Mouse (Mus musculus): ENCODE data around the gene Gpt2. TPM values are rescaled to one million over a fixed set of nuclear protein-coding genes. Genes with fewer than 3 reads are reported as not detected.

The Gpt2 gene
- total RNA-seq (2014; rRNA removed; ENCODE audit: low replicate concordance) = 16.3 and 25.1 TPM in 2 replicates
- polyA plus RNA-seq (2015; fragmentation: Nextera tagmentation; extraction: Ambion mirVana) = 5.9 and 6.7 TPM in 2 replicates

DNA sequence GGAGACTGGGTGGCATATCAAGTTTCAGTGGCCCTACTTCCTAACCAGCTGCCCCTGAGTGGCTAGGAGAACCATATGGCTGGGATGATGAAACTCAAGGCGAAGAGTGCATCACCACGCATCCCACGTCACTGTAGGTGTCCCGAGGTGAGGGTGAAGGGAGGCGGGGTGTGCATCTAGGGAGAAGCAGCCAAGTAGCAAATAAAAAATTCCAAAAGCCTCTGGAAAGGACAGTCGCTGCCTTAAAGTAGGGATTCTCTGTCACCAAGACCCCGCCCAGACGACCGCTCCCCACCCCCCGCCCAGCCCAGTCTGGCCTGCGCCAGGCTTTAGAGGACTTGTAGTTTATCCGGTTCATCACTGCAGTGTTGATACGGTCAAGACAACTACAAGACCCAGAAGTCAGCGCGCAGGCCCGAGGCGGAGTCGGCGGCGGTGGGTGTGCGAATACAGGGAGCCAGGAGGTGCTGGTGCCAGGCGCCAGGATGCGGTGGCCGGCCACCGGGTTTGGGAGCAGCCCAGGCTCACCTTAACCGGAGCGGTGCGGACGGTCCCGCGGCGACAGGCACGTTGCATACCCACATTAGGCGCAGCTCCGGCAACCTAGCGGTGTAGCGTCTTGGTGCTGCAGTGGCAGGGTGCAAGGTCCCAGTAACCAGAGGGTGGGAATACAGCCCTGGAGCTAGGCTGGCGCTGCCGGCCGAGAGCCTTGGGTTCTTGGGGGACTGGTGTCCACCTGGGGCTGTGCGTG, at the start of gene Gpt2:
TSS of gene Gpt2 (plus strand) at position 452 of the 751 bp plus-strand sequence.
- WGBS = 0% methylated on average over 41 of the region's 41 CpGs
- Histone ChIP-seq H3K4me3 (ENCODE audit: low read depth, low read length) (peak within 1 kb of the TSS; percentile 62), H3K27ac (ENCODE audit: low read depth) (no peak within 1 kb of the TSS), H3K9ac (replicated peaks; ENCODE audit: low read depth, low read length) (peak within 1 kb of the TSS; percentile 50), H3K27me3 (ENCODE audit: control insufficient read depth, insufficient read depth, low read length) (no peaks in the 10 kb centered on the region), H3K36me3 (replicated peaks; ENCODE audit: control insufficient read depth, insufficient read depth, low read length) (no peaks in the 10 kb centered on the region), H3K9me3 (replicated peaks; ENCODE audit: control insufficient read depth, low read length) (no peaks in the 10 kb centered on the region), H3K4me1 (ENCODE audit: control insufficient read depth, insufficient read depth) (peaks cover 10% of the 10 kb centered on the region; the same call in 1 of the 2 replicates), H3K4me2 (ENCODE audit: low read depth, low read length) (peak within 1 kb of the TSS; percentile 90)
- peak; percentile 89 for DNase-seq (ENCODE audit: low spot score)
- ATAC-seq (ENCODE audit: insufficient read depth, low read depth) = peak; percentile 98
- TF ChIP-seq CTCF (IDR thresholded peaks at IDR 0.05; ENCODE audit: low read depth) = no peak
- TF ChIP-seq EP300 (IDR thresholded peaks at IDR 0.05; ENCODE audit: low read depth) = no peak

DNA sequence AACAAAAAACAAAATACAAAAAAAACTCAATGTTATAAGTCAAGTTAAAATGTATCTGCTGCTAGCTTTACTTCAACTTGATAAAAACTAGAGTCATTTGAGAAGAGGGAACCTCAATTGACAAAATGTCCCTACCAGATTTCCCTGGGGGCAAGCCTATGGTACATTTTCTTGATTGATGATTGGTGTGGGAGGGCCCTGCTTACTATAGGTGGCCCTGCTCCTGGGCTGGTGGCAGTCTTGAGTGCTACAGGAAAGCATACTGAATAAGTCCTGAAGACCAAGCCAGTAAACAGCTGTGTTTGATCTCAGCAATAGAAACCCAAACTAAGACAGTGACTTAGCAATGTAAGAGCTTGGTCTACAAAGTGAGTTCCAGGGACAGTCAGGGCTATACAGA, 48.3 kb upstream of the Gpt2 start:
- H3K4me1 ChIP-seq (ENCODE audit: control insufficient read depth, insufficient read depth) = no peaks in the 10 kb centered on the region
- no peaks in the 10 kb centered on the region for H3K27me3 ChIP-seq (ENCODE audit: control insufficient read depth, insufficient read depth, low read length)
- no peaks in the 10 kb centered on the region for H3K36me3 ChIP-seq (replicated peaks; ENCODE audit: control insufficient read depth, insufficient read depth, low read length)
- no peaks in the 10 kb centered on the region for H3K9me3 ChIP-seq (replicated peaks; ENCODE audit: control insufficient read depth, low read length)
- no peak overlapping the region for H3K4me3 ChIP-seq (ENCODE audit: low read depth, low read length)
- TF ChIP-seq EP300 (IDR thresholded peaks at IDR 0.05; ENCODE audit: low read depth) (no peak), CTCF (IDR thresholded peaks at IDR 0.05; ENCODE audit: low read depth) (no peak)
- DNase-seq (ENCODE audit: low spot score) = no peak
- no peak for ATAC-seq (ENCODE audit: insufficient read depth, low read depth)
- no peak overlapping the region for H3K27ac ChIP-seq (ENCODE audit: low read depth)
- H3K9ac ChIP-seq (replicated peaks; ENCODE audit: low read depth, low read length) = no peak overlapping the region
- H3K4me2 ChIP-seq (ENCODE audit: low read depth, low read length) = no peak overlapping the region

DNA sequence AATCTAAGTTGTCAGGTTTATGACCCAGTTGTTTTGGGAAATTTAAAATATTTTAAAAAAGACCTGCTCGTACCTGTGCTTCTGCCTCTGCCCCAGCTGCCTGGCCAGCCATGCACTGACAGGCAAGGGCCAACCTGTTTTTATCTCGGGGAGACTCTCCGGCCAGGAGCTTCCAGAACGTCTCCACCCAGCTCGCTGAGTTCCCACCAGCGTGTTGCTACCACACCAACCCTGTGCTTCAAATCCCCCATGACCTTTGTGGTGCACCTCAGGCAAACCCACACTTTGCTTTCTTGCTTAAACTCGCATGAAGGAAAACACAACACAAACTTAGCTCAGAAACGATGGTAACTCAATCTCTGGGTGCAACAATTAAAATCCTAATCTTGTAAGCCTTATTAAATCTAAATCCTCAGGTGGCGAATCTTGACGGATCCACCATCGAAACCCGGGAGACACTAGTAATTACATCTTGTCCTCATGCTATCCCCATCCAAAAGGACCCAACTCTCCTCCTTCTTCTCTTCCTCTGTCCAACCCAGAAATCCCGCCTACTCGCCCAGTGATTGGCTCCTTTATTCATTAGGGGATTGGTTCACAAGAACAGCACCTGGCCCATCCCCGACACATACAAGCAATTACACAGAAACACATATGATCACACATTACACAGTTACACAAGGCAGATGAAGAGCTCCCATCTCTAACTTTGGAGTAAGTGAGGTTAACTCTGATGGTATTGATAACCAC, 46.3 kb upstream of the Gpt2 start:
- H3K4me3 ChIP-seq (ENCODE audit: low read depth, low read length) = no peak overlapping the region
- no peaks in the 10 kb centered on the region for H3K9me3 ChIP-seq (replicated peaks; ENCODE audit: control insufficient read depth, low read length)
- no peaks in the 10 kb centered on the region for H3K27me3 ChIP-seq (ENCODE audit: control insufficient read depth, insufficient read depth, low read length)
- no peak overlapping the region for H3K27ac ChIP-seq (ENCODE audit: low read depth)
- ATAC-seq (ENCODE audit: insufficient read depth, low read depth) (no peak), DNase-seq (ENCODE audit: low spot score) (no peak)
- H3K4me2 ChIP-seq (ENCODE audit: low read depth, low read length) = no peak overlapping the region
- TF ChIP-seq EP300 (IDR thresholded peaks at IDR 0.05; ENCODE audit: low read depth) = no peak
- no peak for TF ChIP-seq CTCF (IDR thresholded peaks at IDR 0.05; ENCODE audit: low read depth)
- 74% methylated on average over 15 of the region's 15 CpGs for WGBS
- H3K9ac ChIP-seq (replicated peaks; ENCODE audit: low read depth, low read length) = no peak overlapping the region
- H3K36me3 ChIP-seq (replicated peaks; ENCODE audit: control insufficient read depth, insufficient read depth, low read length) = no peaks in the 10 kb centered on the region
- no peaks in the 10 kb centered on the region for H3K4me1 ChIP-seq (ENCODE audit: control insufficient read depth, insufficient read depth)

DNA sequence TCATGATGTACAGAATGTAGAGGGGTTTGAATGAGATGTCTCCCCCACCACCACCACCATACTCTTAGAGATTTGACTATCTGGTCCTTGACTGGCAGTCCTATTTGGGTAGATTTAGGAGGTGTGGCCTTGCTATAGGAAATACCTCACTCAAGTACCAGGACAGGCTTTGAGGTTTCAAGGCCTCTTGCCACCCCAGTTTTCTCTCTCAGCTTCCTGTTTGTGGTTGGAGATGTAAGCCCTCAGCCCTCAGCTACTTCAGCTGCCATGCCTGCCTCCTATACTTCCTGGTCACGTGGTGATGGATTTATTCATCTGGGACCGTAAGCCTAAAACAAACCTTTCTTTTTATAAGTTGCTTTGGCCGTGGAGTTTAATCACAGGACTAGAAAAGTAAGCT, 42.0 kb upstream of the Gpt2 start:
- Histone ChIP-seq H3K4me1 (ENCODE audit: control insufficient read depth, insufficient read depth) (no peaks in the 10 kb centered on the region), H3K4me3 (ENCODE audit: low read depth, low read length) (no peak overlapping the region), H3K4me2 (ENCODE audit: low read depth, low read length) (no peak overlapping the region), H3K9me3 (replicated peaks; ENCODE audit: control insufficient read depth, low read length) (no peaks in the 10 kb centered on the region), H3K27ac (ENCODE audit: low read depth) (no peak overlapping the region), H3K9ac (replicated peaks; ENCODE audit: low read depth, low read length) (no peak overlapping the region), H3K27me3 (ENCODE audit: control insufficient read depth, insufficient read depth, low read length) (no peaks in the 10 kb centered on the region), H3K36me3 (replicated peaks; ENCODE audit: control insufficient read depth, insufficient read depth, low read length) (no peaks in the 10 kb centered on the region)
- TF ChIP-seq CTCF (IDR thresholded peaks at IDR 0.05; ENCODE audit: low read depth) (no peak), EP300 (IDR thresholded peaks at IDR 0.05; ENCODE audit: low read depth) (no peak)
- no peak for DNase-seq (ENCODE audit: low spot score)
- WGBS = 78% methylated on average over 3 of the region's 3 CpGs
- no peak for ATAC-seq (ENCODE audit: insufficient read depth, low read depth)

DNA sequence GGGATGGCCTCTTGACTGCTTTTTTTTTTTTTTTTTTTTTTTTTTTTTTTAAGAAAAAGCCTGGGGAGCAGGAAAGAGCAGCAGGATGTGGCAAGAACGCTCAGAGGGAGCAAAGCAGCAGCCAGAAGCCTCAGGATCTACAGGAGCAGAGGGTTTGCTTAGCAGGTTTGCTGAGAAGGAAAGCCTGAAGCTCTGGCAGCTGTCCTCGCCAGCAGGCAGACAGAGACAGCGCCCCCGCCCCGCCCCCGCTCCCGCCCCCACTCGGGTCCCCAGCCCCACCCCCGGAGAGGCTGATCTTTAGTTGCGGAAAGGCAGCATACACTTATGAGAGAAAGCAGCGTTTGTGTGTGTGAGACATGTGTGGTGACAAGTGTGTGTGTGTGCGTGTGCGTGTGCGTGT, 40.0 kb upstream of the Gpt2 start:
- WGBS = 21% methylated on average over 14 of the region's 14 CpGs
- Histone ChIP-seq H3K4me1 (ENCODE audit: control insufficient read depth, insufficient read depth) (no peaks in the 10 kb centered on the region), H3K4me2 (ENCODE audit: low read depth, low read length) (peak overlapping the region; percentile 48), H3K27ac (ENCODE audit: low read depth) (no peak overlapping the region), H3K4me3 (ENCODE audit: low read depth, low read length) (peak overlapping the region; percentile 13; the same call in 1 of the 2 replicates), H3K9me3 (replicated peaks; ENCODE audit: control insufficient read depth, low read length) (no peaks in the 10 kb centered on the region), H3K27me3 (ENCODE audit: control insufficient read depth, insufficient read depth, low read length) (no peaks in the 10 kb centered on the region), H3K9ac (replicated peaks; ENCODE audit: low read depth, low read length) (0 out of 2 replicates have a peak overlapping the region, but pooled peaks have one; percentile 24), H3K36me3 (replicated peaks; ENCODE audit: control insufficient read depth, insufficient read depth, low read length) (no peaks in the 10 kb centered on the region)
- ATAC-seq (ENCODE audit: insufficient read depth, low read depth) (no peak), DNase-seq (ENCODE audit: low spot score) (no peak)
- TF ChIP-seq EP300 (IDR thresholded peaks at IDR 0.05; ENCODE audit: low read depth) (no peak), CTCF (IDR thresholded peaks at IDR 0.05; ENCODE audit: low read depth) (no peak)
